Mouse (Mus musculus): ENCODE measurements at regions not wholly inside any gene's neighbourhood (a gene's known extent, or its start where the extent isn't known, plus 50 kb on each side); places are given as distances from the start of the nearest gene placed in this dataset.

GRCm38 (mm10) chr13:83110610-83111009 lies 393.2 kb upstream of the Mef2c start:
- DNase-seq (ENCODE audit: low spot score) = no peak

DNA sequence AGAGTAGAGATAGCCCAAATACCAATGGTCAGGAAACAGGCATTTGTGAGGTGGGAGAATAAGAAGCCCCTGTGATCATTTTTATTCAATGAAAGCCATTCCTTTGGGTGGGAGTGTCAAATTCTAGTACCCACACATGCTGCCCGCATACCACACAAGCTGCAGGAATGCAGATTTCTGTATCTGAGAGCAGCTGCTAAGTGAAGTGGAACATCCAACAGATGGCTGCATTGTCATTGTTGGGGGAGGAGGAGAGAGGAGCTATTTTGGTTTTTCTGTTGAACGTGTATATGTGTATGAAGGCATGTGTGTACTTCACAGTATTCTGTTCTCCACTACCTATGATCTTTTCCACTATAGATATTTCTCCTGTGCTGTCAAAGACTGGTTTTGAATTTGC lies 392.3 kb upstream of the Mef2c start:
- no peak for DNase-seq (ENCODE audit: low spot score)

DNA sequence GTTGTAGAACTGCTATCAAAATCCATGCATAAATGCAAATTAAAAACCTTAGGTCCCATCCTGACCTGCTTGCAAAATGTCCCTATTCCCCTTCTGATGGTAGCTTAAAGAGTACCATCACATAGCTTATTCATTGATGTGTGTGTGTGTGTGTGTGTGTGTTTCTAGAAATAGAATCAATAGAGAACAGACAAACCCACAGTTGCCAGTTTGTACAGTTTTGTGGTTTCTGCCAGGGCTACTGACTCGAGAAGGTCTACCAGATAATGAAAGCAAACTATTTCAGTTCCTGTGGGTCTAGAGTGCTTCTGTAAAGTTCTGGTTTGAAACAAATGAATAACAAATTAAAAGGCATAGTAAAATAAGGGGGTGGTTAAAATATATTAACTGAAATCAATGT lies 391.5 kb upstream of the Mef2c start:
- no peak for DNase-seq (ENCODE audit: low spot score)

DNA sequence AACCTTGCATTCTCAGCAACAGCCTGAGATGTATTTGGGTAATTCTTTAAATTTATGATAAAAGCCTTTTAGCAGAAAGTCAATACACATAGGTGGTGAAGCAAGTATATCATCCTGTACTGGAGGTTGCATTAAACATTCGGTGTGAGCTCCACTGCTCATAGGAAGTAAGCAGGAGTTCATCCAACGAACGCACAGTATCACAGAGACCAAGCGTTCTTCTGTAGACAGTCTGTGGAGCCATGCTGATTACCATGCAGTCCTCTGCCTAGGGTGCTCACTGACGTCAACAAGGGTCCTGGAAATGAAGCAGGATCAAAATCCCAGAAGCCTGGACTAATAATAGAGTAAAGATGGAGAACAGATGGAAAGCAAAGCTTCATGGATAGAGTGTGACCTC lies 391.1 kb upstream of the Mef2c start:
- no peak for DNase-seq (ENCODE audit: low spot score)

- DNase-seq (ENCODE audit: low spot score) = no peak
Observed at GRCm38 (mm10) chr13:83113808-83114207, 390.0 kb upstream of the Mef2c start.

- DNase-seq (ENCODE audit: low spot score) = no peak
Observed at GRCm38 (mm10) chr13:83114401-83114800, 389.4 kb upstream of the Mef2c start.

- DNase-seq (ENCODE audit: low spot score) = no peak
Observed at GRCm38 (mm10) chr13:83115691-83116090, 388.1 kb upstream of the Mef2c start.

GRCm38 (mm10) chr13:83120343-83120742 lies 383.5 kb upstream of the Mef2c start:
- no peak for DNase-seq (ENCODE audit: low spot score)

- DNase-seq (ENCODE audit: low spot score) = no peak
Observed at GRCm38 (mm10) chr13:83123596-83123995, 380.2 kb upstream of the Mef2c start.

GRCm38 (mm10) chr13:83124651-83125050 lies 379.2 kb upstream of the Mef2c start:
- DNase-seq (ENCODE audit: low spot score) = no peak

GRCm38 (mm10) chr13:83126438-83126837 lies 377.4 kb upstream of the Mef2c start:
- DNase-seq (ENCODE audit: low spot score) = no peak

DNA sequence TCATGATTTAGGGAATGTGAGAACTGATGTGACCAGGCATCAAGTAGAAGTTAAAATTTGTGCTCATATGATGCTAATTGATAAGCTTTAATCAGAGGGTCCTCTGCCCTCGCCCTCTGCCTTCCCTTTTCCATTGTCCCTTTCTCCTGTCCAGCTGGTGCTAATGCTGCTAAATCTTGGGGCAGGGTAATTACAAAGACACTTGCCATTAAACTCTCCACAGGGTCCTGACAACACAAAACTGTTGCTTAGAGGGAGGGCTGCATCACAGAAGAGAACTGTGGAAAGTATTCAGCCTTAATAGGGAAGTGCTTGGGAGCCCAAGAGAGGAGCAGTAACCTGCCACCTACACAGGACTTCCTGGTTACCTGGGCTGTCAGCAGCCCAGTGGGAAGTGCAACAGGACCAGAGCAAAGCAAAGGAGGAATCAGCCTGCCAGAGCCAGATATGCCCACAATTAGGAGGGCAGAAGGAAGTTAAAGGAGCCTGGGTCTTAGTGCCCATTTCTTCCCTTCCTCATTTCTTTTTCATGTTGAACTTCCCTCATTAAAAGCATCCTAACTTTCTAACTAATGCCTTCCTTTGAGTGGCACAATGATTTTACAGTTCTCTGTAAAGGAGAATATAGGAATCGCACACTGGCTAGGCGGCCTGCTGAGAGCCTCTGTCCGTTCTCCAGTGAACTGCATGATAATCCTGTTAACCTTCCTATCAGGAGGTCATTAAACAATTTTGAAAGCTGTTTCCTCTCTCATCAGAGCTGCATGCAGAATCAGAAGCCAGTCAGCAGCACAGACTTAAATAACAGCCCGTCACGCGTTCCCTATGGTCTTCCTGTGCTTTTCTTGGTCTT lies 372.5 kb upstream of the Mef2c start:
- DNase-seq (ENCODE audit: low spot score) = no peak

DNA sequence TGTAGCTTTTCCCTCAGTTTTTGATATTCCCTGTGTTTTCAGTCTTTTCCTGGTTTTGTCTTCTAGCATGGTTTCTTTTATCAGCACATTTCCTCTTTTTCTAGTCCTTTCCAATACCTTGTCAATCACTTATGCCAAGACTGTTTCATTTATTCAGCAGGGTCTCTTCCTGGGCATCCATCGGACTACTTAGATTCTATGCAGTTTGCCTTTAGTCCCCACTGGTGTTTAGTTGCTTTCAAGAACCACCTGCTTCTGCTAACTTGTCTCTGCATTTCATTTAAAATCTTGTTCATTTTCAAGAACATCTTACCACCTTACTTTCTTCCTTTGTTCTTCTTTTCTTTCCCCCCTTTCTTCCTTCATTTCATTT lies 371.9 kb upstream of the Mef2c start:
- DNase-seq (ENCODE audit: low spot score) = no peak

DNA sequence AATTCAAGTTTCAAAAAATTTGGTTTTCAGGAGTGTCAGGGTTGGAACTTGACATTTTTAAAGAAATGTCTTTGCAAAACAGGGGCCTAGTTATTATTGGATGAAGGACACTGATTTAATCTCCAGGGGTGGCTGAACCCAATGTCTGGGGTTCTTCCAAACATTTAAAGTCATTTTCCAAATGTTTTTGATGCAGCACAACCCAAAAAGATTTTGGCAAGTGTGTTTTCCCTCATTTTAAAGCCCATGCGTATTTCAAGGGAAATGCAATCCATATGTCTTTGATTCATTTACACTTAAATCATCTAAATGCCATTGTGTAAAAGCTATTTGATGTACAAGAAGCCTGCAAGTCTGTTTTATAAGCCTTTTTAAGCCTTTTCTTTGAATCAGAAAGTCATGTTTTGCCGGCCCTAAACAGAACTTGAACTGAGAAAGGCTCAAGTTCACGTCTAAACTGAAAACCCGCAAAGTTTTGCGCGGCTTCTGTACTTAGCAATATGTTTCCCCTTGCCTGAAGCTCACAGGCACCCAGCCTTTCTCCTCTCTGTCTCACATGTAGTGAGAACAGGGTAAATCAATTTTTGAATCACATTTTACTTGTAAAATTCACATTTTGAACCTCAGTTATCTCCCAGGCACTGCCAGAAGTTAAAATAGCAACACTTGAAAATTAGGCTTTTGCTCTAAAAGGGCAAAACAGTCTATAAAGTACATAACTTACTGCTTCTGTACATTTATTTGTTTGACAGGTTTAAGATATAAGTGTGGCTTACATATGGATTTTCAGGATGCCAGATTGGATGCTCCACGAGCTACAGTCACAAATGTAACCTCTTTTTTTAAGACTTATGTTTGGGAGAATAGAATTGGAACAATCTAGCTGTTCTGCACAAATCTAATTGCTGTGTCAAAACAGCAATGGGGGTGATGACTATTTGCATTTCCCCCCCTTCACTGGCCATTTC lies 370.9 kb upstream of the Mef2c start:
- no peak for DNase-seq (ENCODE audit: low spot score)

GRCm38 (mm10) chr13:83143316-83143715 lies 360.5 kb upstream of the Mef2c start:
- DNase-seq (ENCODE audit: low spot score) = no peak

- DNase-seq (ENCODE audit: low spot score) = no peak
Observed at GRCm38 (mm10) chr13:83154626-83155124, 349.2 kb upstream of the Mef2c start.

DNA sequence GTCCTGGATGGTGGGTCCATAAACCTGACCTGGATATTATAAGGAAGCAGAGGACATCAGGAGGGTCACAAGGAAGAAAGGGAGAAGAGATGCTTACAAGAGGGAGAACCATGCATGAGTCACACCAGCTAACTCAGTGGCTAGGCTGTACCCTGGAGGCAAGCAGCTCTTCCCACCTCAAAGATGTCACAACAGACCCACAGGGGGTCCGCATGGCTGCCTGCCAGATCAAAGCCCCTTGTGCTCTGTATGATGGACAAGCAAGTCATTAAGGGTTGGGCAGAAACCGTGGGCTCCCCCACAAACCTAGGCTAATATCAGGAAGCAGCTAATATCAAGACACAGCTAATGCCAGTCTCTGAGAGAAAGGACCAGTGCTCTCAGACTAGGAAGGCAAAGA lies 343.9 kb upstream of the Mef2c start:
- DNase-seq (ENCODE audit: low spot score) = no peak

GRCm38 (mm10) chr13:83162761-83163160 lies 341.1 kb upstream of the Mef2c start:
- DNase-seq (ENCODE audit: low spot score) = no peak

DNA sequence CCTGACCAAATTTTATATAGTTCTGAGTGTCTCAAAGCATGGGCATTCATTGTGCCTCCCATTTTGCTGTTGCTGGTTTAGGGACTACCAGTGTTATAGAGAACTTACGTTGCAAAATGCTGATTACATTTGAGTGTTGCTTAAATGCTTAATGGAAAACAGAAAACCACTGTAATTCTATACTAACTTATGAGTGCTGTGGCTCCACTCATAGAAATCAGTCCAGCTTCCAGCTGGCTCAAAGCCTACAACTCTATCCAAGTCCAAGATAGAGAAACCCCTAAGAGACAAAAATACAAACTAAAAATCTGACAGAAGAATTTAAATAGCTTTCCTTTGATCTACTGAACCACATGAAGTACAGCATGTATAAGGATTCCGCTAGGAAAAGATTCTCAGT lies 328.7 kb upstream of the Mef2c start:
- DNase-seq (ENCODE audit: low spot score) = no peak

GRCm38 (mm10) chr13:83201931-83202671 lies 301.7 kb upstream of the Mef2c start:
- no peak for DNase-seq (ENCODE audit: low spot score)

DNA sequence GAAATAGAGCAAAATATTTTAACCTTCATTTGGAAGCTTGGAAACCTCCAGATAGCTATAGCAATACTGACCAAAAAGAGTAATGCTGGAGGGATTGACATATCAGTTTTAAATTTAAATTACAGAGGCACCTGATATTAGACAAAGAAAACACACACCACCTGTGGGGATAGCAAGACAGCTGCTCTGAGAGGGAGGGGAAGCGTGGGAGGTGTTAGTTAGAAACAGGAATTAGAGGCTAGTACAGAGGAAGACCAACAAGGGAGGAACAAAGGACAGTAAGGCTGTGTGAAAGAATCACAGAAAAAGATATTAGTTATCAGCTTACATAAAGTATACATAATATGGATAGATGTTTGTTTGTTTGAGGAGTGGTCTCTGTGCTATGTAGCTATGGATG lies 297.2 kb upstream of the Mef2c start:
- no peak for DNase-seq (ENCODE audit: low spot score)

- no peak for DNase-seq (ENCODE audit: low spot score)
Observed at GRCm38 (mm10) chr13:83207513-83207912, 296.3 kb upstream of the Mef2c start.

Data from thymus, postnatal 0 days (tissue).